9 mouse cellular contexts compared by ENCODE assay signal in genomic region chr2:54118881-54119280, GRCm38 (mm10). TPM values are rescaled to one million over a fixed set of nuclear protein-coding genes. Genes with fewer than 3 reads are reported as not detected.
DNase-seq lines count a peak whose midpoint lies in the region; ATAC-seq and TF ChIP-seq lines count a peak whose summit lies in the region.
"Had no signal": no experiment of that assay in that cellular context is flagged by ENCODE, and none has a peak within 500 bp of the region (broad histone marks: within the 10 kb centered on the region; RNA-seq: fewer than 3 reads in every experiment).

No protein-coding gene starts in this region.

- H3K9ac ChIP-seq in liver, embryonic 14.5 days (replicated peaks): no peak overlapping the region
- no peak overlapping the region for H3K9ac ChIP-seq in liver, embryonic 12.5 days
- H3K9ac ChIP-seq in neural tube, embryonic 14.5 days (replicated peaks; ENCODE audit: low read depth, low read length): no peak overlapping the region

- no peaks in the 10 kb centered on the region for H3K27me3 ChIP-seq in liver, embryonic 14.5 days (ENCODE audit: control insufficient read depth, insufficient read depth, low read length)
- no peaks in the 10 kb centered on the region for H3K27me3 ChIP-seq in liver, embryonic 12.5 days (replicated peaks)
- no peaks in the 10 kb centered on the region for H3K27me3 ChIP-seq in neural tube, embryonic 14.5 days (ENCODE audit: control insufficient read depth, insufficient read depth, low read length)
- H3K27me3 ChIP-seq: megakaryocyte, embryonic 14.5 days had no signal

- H3K9me3 ChIP-seq in liver, embryonic 14.5 days (ENCODE audit: control insufficient read depth, low read length): no peaks in the 10 kb centered on the region
- no peaks in the 10 kb centered on the region for H3K9me3 ChIP-seq in liver, embryonic 12.5 days (replicated peaks)
- no peaks in the 10 kb centered on the region for H3K9me3 ChIP-seq in neural tube, embryonic 14.5 days (ENCODE audit: control insufficient read depth, low read length)
- H3K9me3 ChIP-seq: megakaryocyte, embryonic 14.5 days had no signal

- no peaks in the 10 kb centered on the region for H3K4me1 ChIP-seq in liver, embryonic 14.5 days (replicated peaks; ENCODE audit: control insufficient read depth in 2 of 2, insufficient read depth in 2 of 2, low read length in 1 of 2)
- H3K4me1 ChIP-seq in liver, embryonic 12.5 days: no peaks in the 10 kb centered on the region
- no peaks in the 10 kb centered on the region for H3K4me1 ChIP-seq in neural tube, embryonic 14.5 days (ENCODE audit: control insufficient read depth, insufficient read depth, low read length)
- H3K4me1 ChIP-seq: megakaryocyte, embryonic 14.5 days had no signal

- H3K36me3 ChIP-seq in liver, embryonic 14.5 days (replicated peaks; ENCODE audit: control insufficient read depth, insufficient read depth, low read depth): no peaks in the 10 kb centered on the region
- no peaks in the 10 kb centered on the region for H3K36me3 ChIP-seq in liver, embryonic 12.5 days
- H3K36me3 ChIP-seq in neural tube, embryonic 14.5 days (ENCODE audit: control insufficient read depth, insufficient read depth, low read length): no peaks in the 10 kb centered on the region

- WGBS in liver, embryonic 14.5 days (ENCODE audit: insufficient replicate concordance): 25% methylated on average over 3 of the region's 3 CpGs
- WGBS in liver, embryonic 12.5 days (ENCODE audit: insufficient replicate concordance): 19% methylated on average over 3 of the region's 3 CpGs
- 23% methylated on average over 3 of the region's 3 CpGs for WGBS in neural tube, embryonic 14.5 days

- no peak for ATAC-seq in liver, embryonic 14.5 days (ENCODE audit: insufficient read depth)
- no peak for ATAC-seq in liver, embryonic 12.5 days
- peak; percentile 56; the same call in 1 of the 2 replicates for ATAC-seq in neural tube, embryonic 14.5 days (ENCODE audit: low read depth)

- no peak overlapping the region for H3K4me3 ChIP-seq in liver, embryonic 14.5 days (ENCODE audit: insufficient read depth in 1 of 2, low read depth in 2 of 2, low read length in 2 of 2)
- H3K4me3 ChIP-seq in liver, embryonic 12.5 days: no peak overlapping the region
- no peak overlapping the region for H3K4me3 ChIP-seq in neural tube, embryonic 14.5 days (ENCODE audit: low read depth, low read length)
- H3K4me3 ChIP-seq: megakaryocyte, embryonic 14.5 days had no signal

- peak; percentile 22 for DNase-seq in adrenal gland, postnatal 14 days
- no peak for DNase-seq in adrenal gland, adult 8-10 months
- no peak for DNase-seq in liver, embryonic 14.5 days (ENCODE audit: low read depth in 3 of 3, low spot score in 3 of 3)
- DNase-seq in cerebellum, postnatal 36 days: peak; percentile 16 to 57
- peak; percentile 61 for DNase-seq in layer of hippocampus, adult 9-10 months (ENCODE audit: low spot score)
- DNase-seq in thymus, postnatal 0 days (ENCODE audit: low spot score): no peak

- TF ChIP-seq EP300 in liver, embryonic 14.5 days (IDR thresholded peaks at IDR 0.05; ENCODE audit: low read depth): no peak

- H3K4me2 ChIP-seq in liver, embryonic 14.5 days (ENCODE audit: low read depth): no peak overlapping the region
- no peak overlapping the region for H3K4me2 ChIP-seq in liver, embryonic 12.5 days
- no peak overlapping the region for H3K4me2 ChIP-seq in neural tube, embryonic 14.5 days (ENCODE audit: low read depth, low read length)

- no peak overlapping the region for H3K27ac ChIP-seq in liver, embryonic 14.5 days
- no peak overlapping the region for H3K27ac ChIP-seq in liver, embryonic 12.5 days
- H3K27ac ChIP-seq in neural tube, embryonic 14.5 days (ENCODE audit: low read depth, low read length): no peak overlapping the region

- TF ChIP-seq CTCF in liver, embryonic 14.5 days (IDR thresholded peaks at IDR 0.05; ENCODE audit: low read depth): peak; percentile 19; the same call in 1 of the 2 replicates

RNA-seq across cellular contexts. Expression of gene Rprm, which starts 33.5 kb away (rescaled TPM):
- 0.30 and 1.1 TPM in 2 replicates for total RNA-seq in adrenal gland, postnatal 14 days (2021)
- total RNA-seq in adrenal gland, adult 8-10 months (2022): under 1 TPM; 0.17 to 0.55 (median 0.39) TPM
- 0.07 and 0.17 TPM in 2 replicates for polyA plus RNA-seq in liver, embryonic 14.5 days (2012; rRNA removed)
- not detected in 2 replicates for polyA plus RNA-seq in liver, embryonic 14.5 days (2014; fragmentation: Nextera tagmentation; extraction: Ambion mirVana)
- 0.51 and 0.53 TPM in 2 replicates for polyA plus RNA-seq in liver, embryonic 12.5 days (2016; fragmentation: Nextera tagmentation; extraction: Ambion mirVana)
- polyA plus RNA-seq in neural tube, embryonic 14.5 days (2014; fragmentation: Nextera tagmentation; extraction: Ambion mirVana): 74.2 and 84.9 TPM in 2 replicates
- polyA plus RNA-seq in thymus, postnatal 0 days (2015; fragmentation: Nextera tagmentation; extraction: Ambion mirVana): 1.7 and 1.8 TPM in 2 replicates

Comparison
In these comparisons a context has a peak if more than half of its experiments do, and no peak if none do; other contexts are left out.
1. DNase-seq: peak in adrenal gland, postnatal 14 days (single experiment), cerebellum, postnatal 36 days (2 of 2) and layer of hippocampus, adult 9-10 months (single experiment); none in adrenal gland, adult 8-10 months (single experiment), liver, embryonic 14.5 days (0 of 3) and thymus, postnatal 0 days (single experiment).
2. RNA of gene Rprm, which starts 33.5 kb away (polyA plus RNA-seq): 74.2 to 84.9 TPM in neural tube, embryonic 14.5 days; 1.7 to 1.8 TPM in thymus, postnatal 0 days, 0.51 to 0.53 TPM in liver, embryonic 12.5 days and 0.07 to 0.17 TPM in liver, embryonic 14.5 days; every median in the first group is over 10 times any median in the second.